Mouse (Mus musculus): ENCODE results near the gene Ndufb7.

- TF ChIP-seq POLR2A (IDR thresholded peaks at IDR 0.05; ENCODE audit: insufficient read depth, low read depth, low read length) (no peak), CTCF (IDR thresholded peaks at IDR 0.05) (no peak)
These were observed 18.3 kb downstream of the Ndufb7 start for GRCm38 (mm10) chr8:83584771-83585170.
